Mouse (Mus musculus) cerebellum, postnatal 36 days (tissue): ENCODE results near the gene Cd36.

Experiments
- DNase-seq, 2 experiments: peaks; one replicate each; pipeline ENCODE4 v3.0.0; 2021 to 2022; ENCODE audit warnings: mixed read lengths in 2 of 2

The Cd36 gene

DNA sequence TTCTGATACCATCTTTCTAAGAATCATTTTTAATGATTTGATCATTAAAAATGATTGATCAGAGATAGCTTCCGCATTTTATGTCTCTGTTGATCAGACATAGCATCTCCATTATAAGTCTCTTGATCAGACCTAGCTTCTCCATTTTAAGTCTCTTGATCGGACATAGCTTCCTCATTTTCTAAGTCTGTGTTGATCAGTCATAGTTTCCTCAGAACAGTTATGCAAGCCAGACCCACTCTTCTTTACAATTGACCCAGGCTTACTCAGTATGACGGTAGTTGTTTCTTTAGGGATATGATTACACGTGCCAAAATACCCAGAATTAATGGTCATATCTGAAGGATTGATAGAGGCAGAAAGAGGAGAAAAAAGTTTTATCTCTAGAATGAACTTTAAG, 31.3 kb downstream of the Cd36 start:
- no peak for DNase-seq

DNA sequence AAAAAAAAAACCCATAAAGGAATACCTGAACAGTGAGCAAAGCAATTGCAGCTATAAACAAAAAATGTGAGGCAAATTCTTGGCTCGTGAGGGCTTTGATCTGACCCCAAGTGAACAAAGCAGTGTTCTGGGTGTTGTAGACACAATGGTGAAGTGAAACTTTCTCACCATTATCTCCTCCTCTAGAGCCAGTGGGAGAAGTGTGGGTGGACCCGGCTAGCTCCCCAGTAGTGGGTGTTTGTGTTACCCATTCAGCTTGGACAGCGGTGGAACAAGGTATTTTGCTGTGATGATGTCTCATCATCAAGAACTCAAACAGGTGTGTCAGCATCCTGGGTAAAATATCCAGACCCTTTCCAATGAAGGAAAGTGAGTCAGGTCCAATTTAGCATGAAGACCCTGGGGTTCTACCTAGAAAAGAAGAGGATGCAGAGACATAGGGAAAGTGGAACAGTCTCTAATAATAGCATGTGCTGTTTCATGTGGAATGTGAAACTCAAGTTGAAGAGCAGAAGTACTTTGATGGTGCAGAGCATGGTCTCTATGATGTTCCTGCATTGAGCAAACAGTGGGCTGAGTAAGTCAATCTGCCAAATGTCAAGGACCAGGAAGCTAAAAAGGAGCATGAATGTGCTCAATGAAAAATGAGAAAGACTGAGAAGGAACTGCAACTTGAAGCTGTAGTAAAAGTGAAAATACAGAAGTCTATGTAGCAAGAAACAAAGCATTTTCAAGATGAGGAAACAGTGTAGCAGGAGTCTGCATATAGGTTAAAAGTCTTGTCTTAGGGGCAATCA, 34.3 kb downstream of the Cd36 start:
- no peak for DNase-seq

DNA sequence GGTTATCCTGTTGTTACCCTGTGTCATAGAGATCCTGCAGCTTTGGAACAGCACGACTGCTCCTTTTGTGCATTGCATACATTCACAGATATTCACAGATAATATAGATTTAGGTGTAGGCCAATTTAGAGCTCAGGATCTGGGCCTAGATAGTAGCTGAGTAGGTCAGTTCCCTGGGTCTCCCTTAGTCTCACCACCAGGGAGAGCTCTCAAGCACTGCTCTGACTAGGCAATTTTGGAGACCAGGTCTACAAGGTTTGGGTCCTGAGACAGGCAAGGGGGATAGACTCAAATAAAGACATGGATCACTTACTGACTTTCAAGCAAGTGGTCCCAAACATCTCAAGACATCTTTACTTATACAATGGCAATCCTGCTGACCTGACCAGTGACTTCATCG, 38.0 kb downstream of the Cd36 start:
- DNase-seq = no peak

DNA sequence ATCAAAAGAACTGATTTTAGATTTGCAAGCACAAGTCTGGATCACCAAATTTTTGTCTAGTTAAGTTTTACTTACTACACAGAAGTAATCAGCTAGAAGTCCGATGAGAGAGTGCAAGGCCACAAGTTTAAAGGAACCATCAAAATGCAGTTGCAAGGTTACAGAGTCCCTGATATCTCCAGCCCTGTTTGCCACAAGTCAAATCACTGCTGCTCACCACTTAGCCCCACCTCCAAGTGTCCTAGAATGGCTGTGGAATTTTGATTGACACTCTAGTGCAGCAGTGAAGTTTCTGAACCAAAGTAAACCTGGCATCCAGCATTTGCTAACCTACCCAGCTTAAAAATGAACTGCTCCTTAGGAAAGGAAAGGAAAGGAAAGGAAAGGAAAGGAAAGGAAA, 39.0 kb downstream of the Cd36 start:
- no peak for DNase-seq

DNA sequence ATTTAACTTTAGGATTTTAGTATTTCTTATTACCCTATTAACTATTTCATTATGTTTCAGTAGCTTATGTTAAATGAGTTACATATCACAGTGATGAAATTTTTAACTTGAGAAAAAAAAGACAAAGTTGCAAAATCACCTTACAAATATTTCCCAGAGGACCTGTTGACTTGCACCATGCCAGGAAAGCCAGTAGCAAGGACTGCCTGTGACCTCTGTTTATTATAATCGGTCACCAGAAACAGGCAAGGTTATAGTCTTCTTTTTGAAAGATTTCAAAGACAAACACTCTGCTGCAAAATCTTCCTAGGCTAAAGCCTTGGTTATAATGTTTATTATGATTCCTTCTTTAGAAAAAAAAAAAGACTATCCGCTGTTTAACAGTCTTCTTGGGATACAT, 39.9 kb downstream of the Cd36 start:
- DNase-seq = no peak

DNA sequence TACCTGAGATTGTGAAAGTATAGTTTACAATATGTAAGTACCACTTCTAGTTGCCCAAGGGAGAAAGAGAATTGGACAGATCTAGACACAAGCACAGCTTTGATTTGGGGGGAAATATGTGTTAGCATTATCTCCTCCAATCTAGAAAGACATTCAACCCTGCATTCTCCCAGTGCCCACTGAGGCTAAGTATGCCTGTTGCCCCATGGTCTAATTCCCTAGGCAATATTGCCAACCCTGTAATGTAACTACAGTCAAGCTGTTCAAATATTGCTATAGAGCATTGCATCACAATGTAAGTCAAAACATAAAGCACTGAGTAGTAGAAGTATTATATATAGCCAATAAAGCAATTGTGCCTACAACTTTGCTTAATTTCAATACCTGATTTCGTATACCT, 40.3 kb downstream of the Cd36 start:
- no peak for DNase-seq

DNA sequence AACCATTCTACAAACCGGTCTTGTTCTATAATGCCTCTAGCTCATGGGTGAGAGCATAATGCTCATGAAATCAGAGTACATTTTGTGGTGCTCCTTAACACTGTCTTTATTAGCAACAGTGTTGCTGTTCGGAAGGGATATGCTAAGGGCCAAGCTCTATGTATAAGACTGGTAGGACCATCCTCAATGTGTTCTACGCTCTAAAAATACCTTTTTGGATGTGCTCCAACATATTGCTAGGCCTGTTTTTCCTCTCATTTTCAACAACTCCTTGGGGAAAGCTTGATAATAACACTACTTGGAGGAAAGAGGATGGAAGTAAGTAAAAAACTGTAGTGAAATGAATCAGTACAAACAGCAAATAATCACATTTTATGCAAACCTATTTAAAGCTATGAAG, 44.7 kb downstream of the Cd36 start:
- DNase-seq = no peak

DNA sequence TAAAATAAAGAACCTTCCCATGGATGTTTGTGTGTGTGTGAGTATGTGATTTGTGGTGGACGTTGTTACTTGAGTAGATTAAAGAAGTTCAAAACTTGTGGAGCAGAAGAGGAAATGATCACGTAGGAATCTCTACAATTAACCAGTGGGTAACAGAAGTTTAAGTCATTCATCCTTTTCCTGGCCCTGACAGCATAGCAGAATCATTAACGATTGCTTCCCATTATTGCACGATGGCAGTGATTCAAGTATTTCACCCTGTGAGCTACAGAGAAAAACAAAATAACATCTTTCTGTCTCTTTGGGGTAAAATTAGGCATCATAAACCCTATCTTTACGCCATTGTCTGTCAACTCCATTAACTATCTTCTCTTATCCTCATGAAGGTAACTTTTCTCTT, 45.3 kb downstream of the Cd36 start:
- no peak for DNase-seq

DNA sequence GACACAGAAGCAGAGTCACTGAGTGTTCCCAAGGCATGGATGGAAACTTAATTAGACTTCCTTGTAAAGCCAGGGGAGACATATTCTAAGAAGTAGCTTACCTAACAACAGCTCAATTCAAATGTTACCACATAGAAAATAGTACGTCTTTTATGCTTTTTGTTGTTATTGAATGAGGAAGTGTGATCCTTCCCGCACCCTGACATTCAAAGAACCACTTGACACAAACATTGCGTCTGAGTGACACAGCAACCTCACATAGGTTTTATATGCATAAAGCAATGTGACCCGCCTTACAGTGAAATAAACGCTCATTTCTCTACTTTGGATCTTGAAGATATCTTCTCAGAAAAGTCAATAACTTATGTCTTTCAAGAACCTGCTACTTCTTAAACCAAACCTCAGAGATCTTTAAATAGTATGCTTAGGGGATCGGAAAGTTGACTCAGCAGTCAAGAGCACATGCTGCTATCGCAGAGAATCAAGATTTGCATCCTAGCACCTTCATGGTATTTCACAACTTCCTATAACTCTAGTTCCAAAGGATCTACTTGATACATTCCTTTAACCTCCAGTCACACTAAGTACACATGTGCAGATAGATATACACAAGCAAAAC, 46.4 kb downstream of the Cd36 start:
- DNase-seq = no peak

DNA sequence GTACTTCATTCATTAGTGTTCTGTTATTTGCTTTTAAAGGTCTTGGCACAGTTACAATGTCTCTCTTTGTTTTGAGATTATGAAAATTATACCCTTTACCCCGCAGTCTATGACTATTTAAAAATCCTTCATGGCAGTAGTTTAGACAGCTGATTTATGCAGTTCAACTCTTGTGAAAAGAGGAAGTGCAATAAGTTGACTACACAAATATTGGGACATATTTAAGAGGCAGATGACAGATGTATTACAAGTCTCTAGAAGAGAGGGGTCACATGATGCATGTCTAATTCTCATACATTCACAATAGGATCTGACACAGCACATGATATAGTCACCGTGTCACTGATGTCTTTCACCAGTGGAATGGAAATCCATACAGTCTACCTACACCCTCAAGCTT, 49.1 kb downstream of the Cd36 start:
- no peak for DNase-seq

DNA sequence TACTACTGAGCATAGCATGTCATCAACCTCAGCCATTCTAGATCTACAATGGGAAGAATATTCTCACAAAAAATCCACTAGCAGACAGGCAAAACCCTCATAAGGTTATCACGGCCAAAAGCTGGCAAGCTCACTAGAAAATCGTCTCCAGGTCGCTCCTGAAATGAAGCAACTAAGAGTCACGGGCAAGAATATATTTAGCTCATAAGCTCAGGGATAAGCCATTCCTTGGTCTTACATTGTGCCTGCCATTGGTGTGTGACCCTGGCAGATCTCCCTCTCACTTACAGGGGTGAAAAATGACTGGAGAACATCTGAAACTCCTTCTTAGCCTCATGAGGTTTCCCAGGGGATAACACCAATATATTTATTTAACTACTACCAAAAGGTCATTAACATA, 52.2 kb downstream of the Cd36 start:
- no peak for DNase-seq

DNA sequence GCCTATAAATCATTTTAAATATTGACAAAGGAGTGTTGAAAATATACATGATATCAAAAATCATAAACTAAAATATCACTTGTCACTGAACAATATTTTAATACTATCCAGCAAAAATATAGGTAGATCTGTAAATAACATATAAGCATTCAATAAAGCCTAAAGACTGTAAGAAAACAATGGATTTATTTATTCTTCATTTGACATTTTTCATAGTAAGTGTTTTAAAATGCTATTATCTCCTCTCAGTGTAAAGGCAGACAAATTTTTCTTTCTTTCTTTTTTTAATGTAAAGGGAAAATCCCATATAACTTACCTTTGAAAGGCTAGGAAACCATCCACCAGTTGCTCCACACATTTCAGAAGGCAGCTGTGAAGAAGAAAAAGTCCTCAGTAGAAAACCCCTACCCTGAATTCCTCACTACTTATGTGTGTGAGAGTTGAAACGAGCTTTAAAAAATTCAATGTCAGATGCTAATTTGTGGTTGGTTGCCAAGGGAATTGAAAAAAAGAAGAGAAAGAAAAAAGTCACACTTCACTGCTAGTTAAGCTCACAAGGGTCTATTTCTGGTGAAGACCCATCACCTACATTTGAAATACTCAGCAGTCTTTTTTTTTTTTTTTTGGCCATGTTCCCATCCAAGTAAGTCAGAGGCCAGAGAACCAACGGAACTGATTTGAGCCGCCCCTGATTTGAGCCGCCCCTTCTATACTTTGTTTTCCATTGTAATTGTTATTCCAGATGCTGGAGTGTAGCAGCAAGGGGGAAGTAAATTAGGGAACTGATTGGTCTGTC, 53.1 kb downstream of the Cd36 start:
- no peak for DNase-seq

DNA sequence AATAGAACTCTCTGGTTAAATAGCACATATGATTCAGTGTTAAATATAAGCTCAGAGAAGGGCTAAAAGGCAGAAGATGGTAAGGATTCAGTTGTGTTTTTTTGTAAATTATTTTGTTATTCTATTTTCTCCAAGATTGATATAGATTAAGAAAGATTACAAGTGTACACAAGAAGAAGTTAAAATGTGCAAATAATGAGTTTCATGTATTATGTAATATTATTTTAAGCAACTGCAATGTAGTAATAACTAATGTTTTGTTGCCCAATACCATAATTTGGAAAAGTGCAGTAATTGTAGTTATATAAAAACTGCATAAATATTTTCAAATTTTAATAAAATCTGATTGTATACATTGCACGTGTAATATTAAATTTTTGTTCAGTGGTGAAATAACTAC, 54.8 kb downstream of the Cd36 start:
- no peak for DNase-seq

DNA sequence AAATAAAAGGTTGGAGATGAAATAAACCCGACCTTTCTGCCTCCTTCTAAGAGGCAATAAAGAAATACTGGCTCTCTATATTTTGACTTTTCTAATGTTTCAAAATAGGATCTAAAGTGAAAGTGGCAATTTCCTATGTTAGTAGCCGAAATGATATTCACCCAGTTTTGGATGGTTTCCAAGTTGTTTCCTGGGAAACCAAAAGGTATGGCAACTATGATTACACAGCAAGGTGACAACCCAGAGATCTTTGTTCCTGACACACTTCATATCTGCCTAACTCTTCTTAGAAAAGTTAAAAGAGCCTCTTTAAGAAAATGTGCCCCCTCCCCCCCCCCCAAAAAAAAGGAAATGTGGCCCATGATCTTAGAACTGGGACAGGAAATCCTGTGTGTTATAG, 58.1 kb downstream of the Cd36 start:
- DNase-seq = no peak

DNA sequence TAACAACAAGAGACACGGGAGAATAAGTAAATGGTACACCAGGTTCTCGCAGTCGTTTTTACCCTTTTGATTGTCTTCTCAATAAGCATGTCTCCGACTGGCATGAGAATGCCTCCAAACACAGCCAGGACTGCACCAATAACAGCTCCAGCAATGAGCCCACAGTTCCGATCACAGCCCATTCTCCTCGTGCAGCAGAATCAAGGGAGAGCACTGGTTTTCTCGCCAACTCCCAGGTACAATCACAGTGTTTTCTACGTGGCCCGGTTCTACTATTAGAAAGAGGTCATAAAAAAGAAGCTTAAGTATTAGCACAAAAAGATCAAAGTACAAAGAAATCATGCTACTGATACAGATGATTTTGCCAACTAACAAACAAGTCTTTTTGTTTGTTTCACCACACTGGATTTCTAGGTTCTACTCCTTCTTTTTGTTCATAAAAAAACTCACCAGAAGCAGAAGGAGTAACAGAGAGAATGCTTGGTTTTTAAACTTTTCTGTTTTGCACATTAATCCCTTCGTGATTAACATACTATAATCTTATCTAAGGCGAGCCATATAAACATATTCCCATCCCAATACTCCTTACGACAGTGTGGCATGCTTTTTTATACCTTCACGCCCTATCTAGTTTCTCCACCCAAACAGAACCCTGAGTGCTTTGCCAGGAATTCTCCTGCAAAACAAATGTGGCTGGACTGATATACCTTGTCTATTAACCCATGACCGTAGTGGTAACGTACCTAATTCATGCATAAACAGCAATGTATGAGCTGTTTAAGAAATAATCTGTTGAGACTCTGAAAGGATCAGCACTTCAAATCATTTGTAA, 59.7 kb downstream of the Cd36 start:
- no peak for DNase-seq

DNA sequence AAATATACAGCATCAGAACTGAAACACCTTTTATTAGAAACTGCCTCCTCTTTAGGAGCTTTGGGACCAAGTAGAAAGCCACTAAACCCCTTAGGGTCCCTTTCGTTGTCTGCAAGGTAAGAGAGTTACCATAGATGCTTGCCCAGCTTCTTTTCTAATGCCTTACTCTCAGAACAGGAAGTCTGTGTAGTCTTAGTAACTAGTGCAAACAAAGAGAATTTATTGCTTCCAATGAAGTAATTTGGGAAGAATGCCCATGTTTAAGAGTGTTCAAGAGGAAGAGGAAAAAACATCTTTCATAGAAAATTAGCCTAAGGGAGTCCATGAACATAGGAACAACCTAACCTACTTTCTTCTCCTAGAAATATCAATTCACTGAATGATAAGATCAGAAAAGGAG, 67.2 kb downstream of the Cd36 start:
- no peak for DNase-seq

DNA sequence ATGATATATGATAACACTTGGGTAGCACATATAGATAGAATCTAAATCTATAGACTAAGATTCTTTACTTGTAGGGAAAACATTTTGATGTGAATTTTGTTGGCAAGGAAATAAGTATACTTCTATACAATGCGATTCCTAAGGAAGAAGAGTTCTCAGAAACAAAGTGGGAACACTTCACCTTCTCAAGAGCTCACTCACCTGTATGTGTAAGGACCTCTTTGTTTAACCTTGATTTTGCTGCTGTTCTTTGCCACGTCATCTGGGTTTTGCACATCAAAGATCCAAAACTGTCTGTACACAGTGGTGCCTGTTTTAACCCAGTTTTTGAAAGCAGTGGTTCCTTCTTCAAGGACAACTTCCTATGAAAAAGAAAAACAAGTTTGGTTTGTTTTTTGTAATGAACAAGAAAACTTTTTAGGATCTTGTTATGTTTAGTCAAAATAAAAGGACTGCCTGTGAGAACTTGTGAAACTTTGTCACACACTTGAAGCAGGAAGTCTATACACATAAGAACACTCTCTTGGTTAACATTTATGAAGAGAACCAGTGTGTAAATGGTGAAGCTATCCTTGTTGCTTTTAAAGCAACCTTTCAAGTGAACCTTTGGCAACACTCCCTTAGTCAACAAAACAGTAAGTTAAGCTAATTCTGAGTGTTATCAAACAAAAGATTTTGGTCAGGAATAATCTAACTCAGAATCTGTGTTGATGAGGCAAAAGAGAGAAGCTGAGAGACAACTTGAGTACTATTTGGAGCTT, 68.2 kb downstream of the Cd36 start:
- no peak for DNase-seq

DNA sequence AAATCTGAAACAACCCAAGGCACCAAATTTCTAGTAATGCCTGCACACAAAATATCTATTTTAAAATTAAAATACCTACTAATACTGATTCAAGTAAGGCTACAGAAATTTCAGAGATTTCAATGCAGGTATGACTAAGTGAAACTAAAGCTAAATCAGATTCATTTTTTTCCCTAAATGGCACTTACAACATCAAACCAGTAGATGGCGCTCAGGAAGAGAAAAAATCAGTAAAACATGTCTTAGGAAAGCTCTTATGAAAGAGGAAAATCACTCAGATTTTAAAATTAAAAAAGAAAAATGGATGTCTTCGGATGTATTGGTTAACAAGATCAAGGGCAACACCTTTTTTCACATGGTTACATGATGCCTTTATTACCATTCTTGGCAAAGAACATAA, 72.4 kb downstream of the Cd36 start:
- DNase-seq = no peak

DNA sequence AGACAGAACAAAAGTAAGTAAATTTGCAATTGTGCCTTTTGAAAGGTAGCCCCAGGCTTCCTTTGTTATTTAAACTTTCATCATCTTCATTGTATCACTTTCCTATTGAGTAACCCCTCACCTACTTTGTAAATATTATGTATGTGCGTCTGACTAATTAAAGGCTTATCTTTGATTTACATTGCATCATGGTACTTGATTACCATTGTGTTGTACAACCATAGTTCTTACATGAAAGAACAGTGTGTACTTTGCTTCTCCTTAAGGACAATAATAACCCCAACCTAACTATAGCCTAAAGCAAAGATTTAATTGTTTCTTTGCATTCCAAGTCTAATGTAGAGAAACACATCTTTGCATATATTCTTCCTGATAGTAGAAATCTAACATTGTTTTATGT, 78.3 kb downstream of the Cd36 start:
- DNase-seq = no peak

DNA sequence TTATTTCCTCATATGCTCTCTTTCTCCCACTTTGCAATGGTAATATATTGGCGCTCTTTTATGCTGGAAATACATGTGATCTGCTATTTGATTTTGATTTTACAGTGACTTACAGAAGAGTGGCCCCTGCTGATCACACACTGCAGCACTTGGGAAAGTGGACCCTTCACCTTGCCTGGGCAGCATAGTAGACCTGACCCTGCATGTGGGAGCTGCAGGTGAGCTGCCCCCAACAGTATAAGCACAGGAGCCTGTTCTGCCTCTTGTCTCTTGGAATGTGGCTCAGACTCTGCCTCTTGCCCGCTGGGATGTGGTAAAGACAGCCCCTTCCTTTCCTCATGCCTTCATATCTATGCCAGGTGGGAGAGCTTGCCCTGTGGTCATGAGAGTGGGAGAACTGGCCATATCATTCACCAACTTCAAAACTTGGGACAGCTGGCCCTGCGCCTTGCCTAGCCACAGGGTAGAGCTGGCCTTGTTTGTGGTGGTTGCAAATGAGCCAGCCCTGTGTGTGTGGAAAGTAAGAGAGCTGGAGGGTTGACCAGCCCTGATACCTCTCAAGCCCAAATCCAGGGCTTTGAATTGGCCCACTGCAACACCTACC, 81.7 kb downstream of the Cd36 start:
- no peak for DNase-seq

DNA sequence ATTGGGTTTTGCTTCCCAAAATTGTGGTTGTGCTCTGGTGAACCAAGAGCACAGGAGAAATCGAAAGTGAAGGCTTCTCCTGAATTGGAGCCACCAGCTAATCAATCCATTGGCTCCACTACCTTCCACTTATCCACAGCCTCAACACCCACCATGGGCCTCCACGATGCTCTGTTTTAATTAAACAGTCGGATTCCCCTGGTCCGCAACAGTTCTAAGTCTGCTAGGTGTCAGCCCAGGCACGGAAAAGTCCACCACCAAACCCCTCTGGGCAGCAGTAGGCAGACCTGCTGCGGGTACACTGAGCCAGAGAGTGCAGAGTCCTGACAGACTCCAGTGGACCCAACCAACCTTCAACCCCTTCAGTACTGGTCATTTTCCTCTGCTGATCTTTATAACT, 112.0 kb downstream of the Cd36 start:
- DNase-seq = peak; percentile 10 to 26

DNA sequence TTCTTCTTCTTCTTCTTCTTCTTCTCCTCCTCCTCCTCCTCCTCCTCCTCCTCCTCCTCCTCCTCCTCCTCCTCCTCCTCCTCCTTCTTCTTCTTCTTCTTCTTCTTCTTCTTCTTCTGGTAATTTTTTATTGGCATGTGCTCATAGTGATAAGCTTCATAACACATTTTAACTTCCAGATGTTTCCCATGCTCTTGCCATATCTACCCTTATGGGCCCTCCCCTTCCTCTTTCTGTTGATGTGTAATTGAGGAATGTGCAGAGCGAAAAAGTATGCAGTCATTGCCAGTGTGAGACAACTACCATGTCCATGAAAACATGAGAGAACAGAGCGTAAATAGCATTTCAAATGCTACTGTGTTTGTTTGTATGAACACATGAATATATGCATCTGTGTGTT, 118.3 kb downstream of the Cd36 start:
- DNase-seq = no peak
